Mouse (Mus musculus) myocyte (in vitro differentiated cells): ENCODE data around the gene Armh4.

ENCODE experiments used
- E2F4 ChIP-seq: IDR thresholded peaks from one replicate; pipeline ENCODE4 v1.6.1; 2011; ENCODE audit warnings: mild to moderate bottlenecking, control low read depth, moderate library complexity; ENCODE audit not compliant: insufficient read depth
- TCF12 ChIP-seq: IDR thresholded peaks from one replicate; pipeline ENCODE4 v1.6.1; 2011; ENCODE audit warnings: mild to moderate bottlenecking, control low read depth; ENCODE audit not compliant: poor library complexity, insufficient read depth, severe bottlenecking

DNA sequence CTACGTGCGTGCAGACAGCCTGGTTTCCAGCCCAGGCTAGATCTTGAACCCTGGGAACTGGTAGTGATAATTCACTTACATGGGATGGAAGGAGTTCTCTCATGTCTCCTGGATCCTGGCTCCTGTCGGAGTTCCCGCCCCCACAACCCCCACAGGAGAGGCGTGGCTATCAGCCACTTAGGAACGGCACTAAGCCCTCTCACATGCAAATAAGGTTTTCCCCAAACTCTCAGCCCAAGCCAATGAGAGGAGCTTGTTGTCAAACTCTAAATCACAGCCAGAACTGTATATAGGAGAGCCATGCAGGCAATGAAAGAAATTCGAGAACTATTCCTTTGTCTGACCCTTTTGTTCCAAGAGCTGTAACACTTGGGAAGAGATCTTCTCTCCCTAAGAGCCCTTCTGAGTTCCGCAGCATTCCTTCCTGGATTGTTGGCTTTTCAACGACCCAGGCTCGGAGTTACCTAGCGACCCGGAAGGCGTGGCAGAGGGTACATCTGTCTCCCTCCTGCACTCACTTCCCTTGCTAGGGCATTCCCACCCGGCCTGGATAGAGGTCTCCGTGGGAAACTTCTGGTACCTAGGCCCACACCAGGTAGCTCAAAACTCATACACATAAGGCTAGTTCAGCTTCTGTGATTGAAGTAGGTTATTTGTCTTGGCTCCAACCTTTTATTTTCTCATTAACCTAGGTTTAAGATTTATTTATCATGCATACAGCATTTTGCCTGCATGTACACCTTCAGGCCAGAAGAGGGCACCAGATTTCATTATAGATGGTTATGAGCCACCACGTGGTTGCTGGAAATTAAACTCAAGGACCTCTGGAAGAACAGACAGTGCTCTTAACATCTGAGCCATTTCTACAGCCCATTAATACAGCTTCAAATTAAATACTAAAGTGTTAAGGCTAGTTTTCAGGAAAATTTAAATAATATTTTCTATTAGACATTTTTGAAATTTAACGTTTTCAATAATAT lies 46.3 kb upstream of the Armh4 start:
- TF ChIP-seq E2F4 (no peak), TCF12 (no peak)
